ENCODE assay signal across 8 mouse cellular contexts in genomic region chr14:79535318-79535717, GRCm38 (mm10). TPM values are rescaled to one million over a fixed set of nuclear protein-coding genes. Genes with fewer than 3 reads are reported as not detected.
A peak's percentile ranks its signal among the peaks of the same experiment; 100 is the strongest.
DNase-seq lines count a peak whose midpoint lies in the region; ATAC-seq lines count a peak whose summit lies in the region.

No protein-coding gene starts in this region.

- no peaks in the 10 kb centered on the region for H3K9me3 ChIP-seq in heart, embryonic 10.5 days
- H3K9me3 ChIP-seq in liver, embryonic 12.5 days (replicated peaks) = no peaks in the 10 kb centered on the region

- peak; percentile 34 to 38 for DNase-seq in adrenal gland, postnatal 36 days
- DNase-seq in adrenal gland, adult 8-10 months = no peak
- peak; percentile 81 for DNase-seq in heart, embryonic 10.5 days (ENCODE audit: low spot score)
- peak; percentile 53 to 57 for DNase-seq in spleen, adult 18-20 months
- DNase-seq in adipocyte (ENCODE audit: low spot score) = no peak
- no peak for DNase-seq in cerebellum, adult 18-20 months
- DNase-seq in ovary, postnatal 36 days (ENCODE audit: low spot score) = no peak

- H3K27ac ChIP-seq in heart, embryonic 10.5 days = peak overlapping the region; percentile 79; the same call in 1 of the 2 replicates
- H3K27ac ChIP-seq in liver, embryonic 12.5 days = peak overlapping the region; percentile 93

- peak overlapping the region; percentile 67 for H3K4me2 ChIP-seq in liver, embryonic 12.5 days

- H3K9ac ChIP-seq in liver, embryonic 12.5 days = peak overlapping the region; percentile 61

- ATAC-seq in liver, embryonic 12.5 days = peak; percentile 70

- no peaks in the 10 kb centered on the region for H3K27me3 ChIP-seq in heart, embryonic 10.5 days (ENCODE audit: insufficient read depth, poor library complexity, severe bottlenecking)
- H3K27me3 ChIP-seq in liver, embryonic 12.5 days (replicated peaks) = no peaks in the 10 kb centered on the region

- H3K36me3 ChIP-seq in heart, embryonic 10.5 days = no peaks in the 10 kb centered on the region
- peaks cover 9% of the 10 kb centered on the region for H3K36me3 ChIP-seq in liver, embryonic 12.5 days

- H3K4me1 ChIP-seq in heart, embryonic 10.5 days = peaks cover 2% of the 10 kb centered on the region
- peaks cover 78% of the 10 kb centered on the region for H3K4me1 ChIP-seq in liver, embryonic 12.5 days

- 38% methylated on average over 10 of the region's 10 CpGs for WGBS in heart, embryonic 10.5 days
- 13% methylated on average over 10 of the region's 10 CpGs for WGBS in liver, embryonic 12.5 days (ENCODE audit: insufficient replicate concordance)

- H3K4me3 ChIP-seq in heart, embryonic 10.5 days = peak overlapping the region; percentile 38
- H3K4me3 ChIP-seq in liver, embryonic 12.5 days = peak overlapping the region; percentile 47

RNA-seq across cellular contexts. Expression of gene Sugt1, which starts 52.2 kb away (rescaled TPM):
- total RNA-seq in adrenal gland, postnatal 36 days (2021) = 100 to 1,000 TPM in 1 of 2 experiments, 10 to 100 TPM in 1; 96.7 to 149 TPM
- total RNA-seq in adrenal gland, adult 8-10 months (2022) = 100 to 1,000 TPM in 1 of 4 experiments, 10 to 100 TPM in 3; 79.3 to 118 (median 93.0) TPM
- polyA plus RNA-seq in heart, embryonic 10.5 days (2016; fragmentation: Nextera tagmentation; extraction: Ambion mirVana) = 106 and 123 TPM in 2 replicates
- polyA plus RNA-seq in liver, embryonic 12.5 days (2016; fragmentation: Nextera tagmentation; extraction: Ambion mirVana) = 57.7 and 63.2 TPM in 2 replicates

RNA-seq across cellular contexts. Expression of gene Wbp4, which starts 54.0 kb away (rescaled TPM):
- total RNA-seq in adrenal gland, postnatal 36 days (2021) = 10 to 100 TPM; 39.7 to 42.7 TPM
- 10 to 100 TPM; 34.7 to 40.1 (median 36.8) TPM for total RNA-seq in adrenal gland, adult 8-10 months (2022)
- 28.4 and 33.6 TPM in 2 replicates for polyA plus RNA-seq in heart, embryonic 10.5 days (2016; fragmentation: Nextera tagmentation; extraction: Ambion mirVana)
- polyA plus RNA-seq in liver, embryonic 12.5 days (2016; fragmentation: Nextera tagmentation; extraction: Ambion mirVana) = 22.4 and 23.5 TPM in 2 replicates

RNA-seq across cellular contexts. Expression of gene Elf1, which starts 54.3 kb away (rescaled TPM):
- total RNA-seq in adrenal gland, postnatal 36 days (2021) = 10 to 100 TPM; 22.1 to 26.0 TPM
- 10 to 100 TPM; 20.9 to 24.7 (median 21.4) TPM for total RNA-seq in adrenal gland, adult 8-10 months (2022)
- 7.4 and 7.5 TPM in 2 replicates for polyA plus RNA-seq in heart, embryonic 10.5 days (2016; fragmentation: Nextera tagmentation; extraction: Ambion mirVana)
- polyA plus RNA-seq in liver, embryonic 12.5 days (2016; fragmentation: Nextera tagmentation; extraction: Ambion mirVana) = 18.9 and 21.2 TPM in 2 replicates

Comparison
In these comparisons a context has a peak if more than half of its experiments do, and no peak if none do; other contexts are left out.
1. DNase-seq: peak in adrenal gland, postnatal 36 days (2 of 2), heart, embryonic 10.5 days (single experiment) and spleen, adult 18-20 months (2 of 2); none in adrenal gland, adult 8-10 months (single experiment), adipocyte (single experiment), cerebellum, adult 18-20 months (0 of 2) and ovary, postnatal 36 days (single experiment).